Mouse (Mus musculus): Measurements from ENCODE around the gene Spo11.

DNA sequence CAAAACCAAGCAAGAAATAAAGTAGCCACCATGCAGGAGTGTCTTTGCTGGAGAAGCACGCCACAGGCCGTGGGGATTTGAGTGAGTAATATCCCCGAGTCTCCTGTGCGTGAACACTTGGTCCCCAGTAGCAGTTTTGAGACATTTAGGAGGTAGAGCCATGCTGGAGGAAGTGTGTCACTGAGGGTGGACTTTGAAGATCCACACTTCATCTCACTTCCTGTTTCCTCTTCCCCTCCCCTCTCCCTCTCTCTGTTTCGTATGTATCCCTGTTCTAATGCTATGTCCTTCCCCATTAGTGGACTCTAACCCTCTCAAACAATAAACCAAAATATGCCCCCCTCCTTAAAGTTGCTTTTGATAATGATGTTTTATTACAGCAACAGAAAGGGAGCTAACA, 11.0 kb upstream of the Spo11 start:
- TF ChIP-seq CTCF (IDR thresholded peaks at IDR 0.05; ENCODE audit: low read depth, low read length) (no peak), GATA1 (IDR thresholded peaks at IDR 0.05; ENCODE audit: borderline replicate concordance, low read length) (no peak), GATA2 (IDR thresholded peaks at IDR 0.05; ENCODE audit: borderline replicate concordance, low read depth, low read length) (no peak)
